Mouse (Mus musculus): ENCODE data around the gene Hcst. TPM values are rescaled to one million over a fixed set of nuclear protein-coding genes. Genes with fewer than 3 reads are reported as not detected.

Hcst gene
- polyA plus RNA-seq, 1 experiment from 2014 or later, result 0.91 TPM

DNA sequence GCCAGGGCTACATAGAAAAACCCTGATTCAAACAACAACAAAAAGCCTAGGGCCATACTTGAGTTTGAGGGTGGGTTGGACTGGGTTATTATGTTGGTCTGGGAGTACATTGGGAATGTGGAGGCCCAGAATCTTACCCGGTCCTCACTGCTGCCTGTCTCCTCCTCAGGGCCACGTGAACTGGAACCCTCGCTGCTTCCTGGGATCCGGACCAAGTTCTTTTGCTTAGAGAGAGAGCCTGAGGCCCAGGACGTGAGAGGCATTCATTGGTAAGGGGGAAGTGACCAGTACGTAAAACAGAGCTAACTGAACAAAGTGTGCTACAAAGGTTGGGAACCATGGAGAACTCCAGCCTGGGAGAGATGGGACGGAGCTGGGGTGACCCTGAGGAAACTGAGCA, 30.6 kb upstream of the Hcst start:
- Histone ChIP-seq H3K4me2 (no peak overlapping the region), H3K9ac (no peak overlapping the region), H3K36me3 (no peaks in the 10 kb centered on the region), H3K27ac (no peak overlapping the region), H3K27me3 (peaks cover 63% of the 10 kb centered on the region), H3K9me3 (no peaks in the 10 kb centered on the region), H3K4me3 (no peak overlapping the region), H3K4me1 (peaks cover 10% of the 10 kb centered on the region)
- ATAC-seq (ENCODE audit: insufficient number of reproducible peaks, insufficient read depth, low FRiP score, low TSS enrichment, low read depth), result no peak
- 69% methylated on average over 7 of the region's 7 CpGs for WGBS

DNA sequence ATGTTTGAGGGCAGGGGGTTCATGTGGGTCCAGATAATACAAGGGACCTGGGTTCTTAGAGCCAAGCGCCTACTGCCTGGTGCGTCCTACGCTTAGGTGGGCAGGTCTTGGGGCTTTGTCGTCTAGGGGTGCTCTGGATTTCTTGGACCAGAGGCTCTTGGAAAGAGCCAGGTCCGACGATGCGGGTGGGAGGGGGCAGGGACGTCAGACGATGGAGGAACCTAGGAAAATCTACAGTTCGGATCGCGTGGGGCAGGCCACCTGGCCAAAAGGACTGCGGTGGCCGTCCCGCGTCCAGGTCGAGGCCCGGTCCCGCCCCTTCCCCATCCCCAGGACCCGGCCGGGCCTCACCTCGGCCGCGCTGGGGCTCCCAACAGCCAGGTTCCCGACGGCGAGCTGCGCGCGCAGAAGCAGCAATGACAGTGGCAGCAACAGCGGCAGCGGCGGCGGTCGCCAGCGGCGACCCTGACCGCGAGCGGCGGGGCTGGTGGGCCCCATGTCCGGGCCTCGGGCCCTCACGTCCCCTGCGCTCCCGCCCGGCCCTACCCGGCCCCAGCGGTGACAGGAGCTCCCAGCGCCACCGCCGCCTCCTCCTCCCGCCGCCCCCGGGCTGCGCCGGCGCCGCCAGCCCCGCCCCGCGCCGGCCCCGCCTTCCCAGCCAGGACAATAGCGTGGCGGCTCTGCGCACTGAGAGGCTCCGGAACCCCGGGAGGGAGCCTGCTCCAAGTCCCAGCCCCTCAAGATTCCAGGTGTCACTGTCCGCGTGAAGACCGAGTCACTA, 25.5 kb upstream of the Hcst start, which contains the start of gene Aplp1:
Gene Aplp1, minus strand, starts transcription at position 565 of the 781 bp plus-strand sequence.
- Histone ChIP-seq H3K4me2 (peak within 1 kb of the TSS; percentile 78), H3K27ac (peak within 1 kb of the TSS; percentile 71), H3K4me3 (peak within 1 kb of the TSS; percentile 71), H3K9me3 (no peaks in the 10 kb centered on the region), H3K4me1 (peaks cover 14% of the 10 kb centered on the region), H3K36me3 (peaks cover 22% of the 10 kb centered on the region), H3K9ac (peak within 1 kb of the TSS; percentile 84), H3K27me3 (peaks cover 17% of the 10 kb centered on the region)
- WGBS, result 1% methylated on average over 50 of the region's 72 CpGs
- ATAC-seq (ENCODE audit: insufficient number of reproducible peaks, insufficient read depth, low FRiP score, low TSS enrichment, low read depth), result no peak

DNA sequence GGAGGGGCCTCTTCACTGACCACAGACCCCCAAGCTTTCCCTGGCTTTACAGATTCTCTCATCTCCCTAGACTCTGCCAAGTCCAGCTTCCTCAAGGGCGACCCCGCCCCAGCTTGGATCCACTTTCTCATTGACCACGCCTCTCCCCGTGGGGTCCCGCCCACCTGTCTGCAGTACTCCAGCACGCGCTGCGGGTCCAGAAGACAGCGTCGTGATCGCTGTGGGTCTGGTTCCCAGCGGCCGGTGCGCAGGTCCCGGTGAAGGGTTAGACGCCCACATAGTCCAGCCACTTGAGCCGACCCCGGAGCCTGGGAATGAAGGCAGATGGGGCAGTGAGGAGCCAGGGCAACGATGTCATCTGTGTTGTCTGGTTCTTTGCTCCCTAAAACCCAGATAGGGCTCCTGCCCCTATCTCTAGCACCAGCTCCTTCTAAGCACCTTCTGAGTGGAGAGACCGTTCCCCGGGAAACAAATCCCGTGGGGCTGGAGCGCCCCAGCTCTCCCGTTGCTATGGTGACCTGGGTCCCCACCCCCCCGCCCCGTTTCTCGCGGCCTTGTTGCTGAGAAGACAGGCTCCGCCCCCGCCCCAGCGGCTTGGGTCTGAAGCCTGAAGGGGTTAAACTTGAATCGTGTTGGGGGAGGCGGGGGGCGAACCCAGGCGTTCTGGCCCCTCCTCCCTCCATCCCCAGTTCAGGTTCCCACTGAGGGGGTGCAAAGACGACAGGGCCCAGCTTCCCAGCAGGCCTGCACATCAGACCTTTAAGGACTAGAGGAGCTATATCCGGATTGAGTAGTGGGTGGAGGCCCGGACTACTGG, 24.7 kb upstream of the Hcst start:
- Histone ChIP-seq H3K27ac (peak overlapping the region; percentile 71), H3K4me2 (peak overlapping the region; percentile 78), H3K36me3 (peaks cover 30% of the 10 kb centered on the region), H3K4me1 (peaks cover 14% of the 10 kb centered on the region), H3K4me3 (peak overlapping the region; percentile 71), H3K9me3 (no peaks in the 10 kb centered on the region), H3K27me3 (peaks cover 9% of the 10 kb centered on the region; the same call in 1 of the 2 replicates), H3K9ac (peak overlapping the region; percentile 84)
- ATAC-seq (ENCODE audit: insufficient number of reproducible peaks, insufficient read depth, low FRiP score, low TSS enrichment, low read depth), result no peak
- WGBS, result under 1% methylated on average over 37 of the region's 38 CpGs

- H3K27me3 ChIP-seq, result peaks cover 9% of the 10 kb centered on the region; the same call in 1 of the 2 replicates
- no peak for ATAC-seq (ENCODE audit: insufficient number of reproducible peaks, insufficient read depth, low FRiP score, low TSS enrichment, low read depth)
- WGBS, result 22% methylated on average over 9 of the region's 9 CpGs
These were observed 24.0 kb upstream of the Hcst start for GRCm38 (mm10) chr7:30443696-30444095.

DNA sequence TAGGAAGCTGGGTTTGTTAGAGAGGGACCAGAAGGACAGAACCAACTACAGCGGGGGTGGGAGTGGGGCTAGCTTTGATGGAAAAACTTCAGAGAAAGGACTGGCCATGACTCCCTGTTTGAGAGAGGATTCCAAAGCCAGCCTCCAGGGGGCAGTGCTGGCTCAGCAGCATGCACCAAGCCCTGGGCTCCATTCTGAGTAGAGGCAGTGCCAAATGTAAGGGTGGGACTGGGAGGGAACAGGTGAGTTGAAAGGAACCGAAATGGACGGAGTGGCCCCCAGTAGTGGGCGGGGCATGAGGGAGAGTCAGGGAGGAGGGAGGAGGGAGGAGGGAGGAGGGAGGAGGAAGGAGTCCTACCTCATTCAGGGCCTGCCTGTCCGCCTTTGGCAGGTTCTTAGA, 21.0 kb upstream of the Hcst start:
- ATAC-seq (ENCODE audit: insufficient number of reproducible peaks, insufficient read depth, low FRiP score, low TSS enrichment, low read depth), result no peak
- 15% methylated on average over 5 of the region's 5 CpGs for WGBS
- peaks cover 12% of the 10 kb centered on the region for H3K27me3 ChIP-seq
- no peak overlapping the region for H3K4me2 ChIP-seq
- H3K27ac ChIP-seq, result no peak overlapping the region
- H3K4me1 ChIP-seq, result peaks cover 10% of the 10 kb centered on the region
- no peak overlapping the region for H3K9ac ChIP-seq
- no peak overlapping the region for H3K4me3 ChIP-seq
- no peaks in the 10 kb centered on the region for H3K9me3 ChIP-seq
- peaks cover 40% of the 10 kb centered on the region for H3K36me3 ChIP-seq

More at GRCm38 (mm10) chr7:30443696-30444095, 24.0 kb upstream of the Hcst start:
- Histone ChIP-seq H3K4me3 (peak overlapping the region; percentile 71), H3K4me2 (peak overlapping the region; percentile 78), H3K9me3 (no peaks in the 10 kb centered on the region), H3K4me1 (peaks cover 14% of the 10 kb centered on the region), H3K27ac (no peak overlapping the region), H3K9ac (no peak overlapping the region), H3K36me3 (peaks cover 31% of the 10 kb centered on the region)

DNA sequence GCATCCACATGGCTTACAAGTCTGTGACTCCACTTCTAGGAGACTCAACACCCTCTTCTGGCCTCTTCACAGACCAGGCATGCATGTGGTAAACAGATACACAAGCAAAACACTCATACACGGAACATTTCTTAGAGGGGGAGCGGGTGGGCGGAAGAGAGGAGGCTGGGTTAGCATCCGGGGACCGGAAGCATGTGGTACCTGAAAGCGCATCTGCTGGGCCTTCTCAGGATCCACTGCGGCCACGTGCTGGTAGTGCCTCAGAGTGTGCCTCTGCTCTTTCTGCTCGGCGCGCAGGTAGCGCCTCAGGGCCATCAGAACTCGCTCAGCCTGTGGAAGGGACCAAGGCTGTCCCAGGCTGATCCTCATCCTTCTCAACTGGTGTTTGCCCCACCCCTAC, 20.1 kb upstream of the Hcst start:
- H3K27ac ChIP-seq, result no peak overlapping the region
- peaks cover 8% of the 10 kb centered on the region for H3K4me1 ChIP-seq
- ATAC-seq (ENCODE audit: insufficient number of reproducible peaks, insufficient read depth, low FRiP score, low TSS enrichment, low read depth), result no peak
- WGBS, result 73% methylated on average over 13 of the region's 13 CpGs
- no peak overlapping the region for H3K9ac ChIP-seq
- H3K4me2 ChIP-seq, result no peak overlapping the region
- peaks cover 50% of the 10 kb centered on the region for H3K36me3 ChIP-seq
- no peak overlapping the region for H3K4me3 ChIP-seq
- H3K27me3 ChIP-seq, result peaks cover 17% of the 10 kb centered on the region
- H3K9me3 ChIP-seq, result no peaks in the 10 kb centered on the region

DNA sequence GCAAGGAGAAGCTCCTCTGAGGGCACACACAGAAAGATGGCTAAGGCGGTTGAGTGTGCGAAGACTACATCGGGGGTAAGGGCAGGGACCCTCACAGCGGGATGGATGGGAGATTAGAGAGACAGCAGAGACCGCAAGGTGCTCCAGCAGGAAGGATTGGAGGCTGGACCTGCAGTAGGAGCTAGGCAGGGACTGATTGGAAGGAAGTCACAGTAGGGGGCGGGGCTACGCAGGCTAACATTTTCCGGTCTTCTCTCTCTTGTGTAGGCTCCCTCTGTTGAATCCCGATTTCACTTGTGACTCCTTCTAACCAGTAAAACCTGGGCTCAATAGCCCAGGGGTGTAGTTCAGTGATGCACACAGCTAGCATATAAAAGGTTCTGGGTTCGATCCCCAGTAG, 17.2 kb upstream of the Hcst start:
- Histone ChIP-seq H3K4me1 (no peaks in the 10 kb centered on the region), H3K9ac (no peak overlapping the region), H3K27ac (no peak overlapping the region), H3K4me3 (no peak overlapping the region), H3K36me3 (peaks cover 38% of the 10 kb centered on the region), H3K9me3 (no peaks in the 10 kb centered on the region), H3K27me3 (peaks cover 14% of the 10 kb centered on the region), H3K4me2 (no peak overlapping the region)
- 21% methylated on average over 10 of the region's 10 CpGs for whole genome bisulfite sequencing
- no peak for ATAC-seq (ENCODE audit: insufficient number of reproducible peaks, insufficient read depth, low FRiP score, low TSS enrichment, low read depth)

- no peak overlapping the region for H3K27ac ChIP-seq
- WGBS, result 59% methylated on average over 9 of the region's 9 CpGs
- peaks cover 14% of the 10 kb centered on the region for H3K27me3 ChIP-seq
- H3K36me3 ChIP-seq, result peaks cover 29% of the 10 kb centered on the region
- no peak overlapping the region for H3K4me3 ChIP-seq
- H3K9me3 ChIP-seq, result no peaks in the 10 kb centered on the region
- H3K4me1 ChIP-seq, result no peaks in the 10 kb centered on the region
- H3K4me2 ChIP-seq, result no peak overlapping the region
- ATAC-seq (ENCODE audit: insufficient number of reproducible peaks, insufficient read depth, low FRiP score, low TSS enrichment, low read depth), result no peak
- H3K9ac ChIP-seq, result no peak overlapping the region
These were observed 15.5 kb upstream of the Hcst start for GRCm38 (mm10) chr7:30435156-30435555.

DNA sequence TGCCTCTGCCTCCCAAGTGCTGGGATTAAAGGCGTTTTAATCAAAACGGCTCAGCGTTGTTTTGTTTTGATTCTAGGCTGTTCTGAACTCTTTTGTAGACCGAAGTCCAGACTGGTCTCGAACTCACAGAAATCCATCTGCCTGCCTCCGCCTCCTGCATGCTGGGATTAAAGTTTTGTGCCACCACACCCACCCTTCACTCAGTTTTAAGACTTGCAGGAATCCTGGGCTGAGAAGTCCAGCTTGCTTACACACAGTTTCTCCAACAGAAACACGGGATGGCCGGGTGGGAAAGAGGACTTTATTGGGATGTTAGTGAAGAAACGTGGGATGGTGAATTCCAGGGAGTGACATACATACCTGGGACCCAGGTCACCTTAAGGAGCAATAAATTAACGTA, 15.0 kb upstream of the Hcst start:
- ATAC-seq (ENCODE audit: insufficient number of reproducible peaks, insufficient read depth, low FRiP score, low TSS enrichment, low read depth), result no peak
- H3K4me1 ChIP-seq, result no peaks in the 10 kb centered on the region
- no peak overlapping the region for H3K4me2 ChIP-seq
- WGBS, result 70% methylated on average over 10 of the region's 10 CpGs
- H3K4me3 ChIP-seq, result no peak overlapping the region
- H3K36me3 ChIP-seq, result peaks cover 25% of the 10 kb centered on the region
- no peaks in the 10 kb centered on the region for H3K9me3 ChIP-seq
- H3K27me3 ChIP-seq, result peaks cover 14% of the 10 kb centered on the region
- no peak overlapping the region for H3K9ac ChIP-seq
- no peak overlapping the region for H3K27ac ChIP-seq

GRCm38 (mm10) chr7:30434238-30434637, 14.6 kb upstream of the Hcst start:
- H3K27ac ChIP-seq, result no peak overlapping the region
- 2% methylated on average over 10 of the region's 10 CpGs for WGBS
- H3K27me3 ChIP-seq, result peaks cover 14% of the 10 kb centered on the region
- H3K36me3 ChIP-seq, result peaks cover 21% of the 10 kb centered on the region
- ATAC-seq (ENCODE audit: insufficient number of reproducible peaks, insufficient read depth, low FRiP score, low TSS enrichment, low read depth), result no peak
- H3K4me1 ChIP-seq, result no peaks in the 10 kb centered on the region
- no peak overlapping the region for H3K4me2 ChIP-seq
- no peak overlapping the region for H3K9ac ChIP-seq
- H3K9me3 ChIP-seq, result no peaks in the 10 kb centered on the region
- no peak overlapping the region for H3K4me3 ChIP-seq

- peaks cover 12% of the 10 kb centered on the region for H3K27me3 ChIP-seq
These were observed 12.1 kb upstream of the Hcst start for GRCm38 (mm10) chr7:30431793-30432192.

More at GRCm38 (mm10) chr7:30431793-30432192, 12.1 kb upstream of the Hcst start:
- Histone ChIP-seq H3K4me1 (no peaks in the 10 kb centered on the region), H3K4me3 (no peak overlapping the region), H3K27ac (no peak overlapping the region), H3K4me2 (no peak overlapping the region), H3K36me3 (peaks cover 32% of the 10 kb centered on the region), H3K9ac (no peak overlapping the region), H3K9me3 (no peaks in the 10 kb centered on the region)
- ATAC-seq (ENCODE audit: insufficient number of reproducible peaks, insufficient read depth, low FRiP score, low TSS enrichment, low read depth), result no peak
- 13% methylated on average over 3 of the region's 3 CpGs for WGBS

All from embryonic facial prominence, embryonic 13.5 days (tissue).